Mouse (Mus musculus): ENCODE measurements around the gene Impdh2.

GRCm38 (mm10) chr9:108573774-108574690, 13.9 kb downstream of the Impdh2 start:
- TF ChIP-seq CTCF (IDR thresholded peaks at IDR 0.05; ENCODE audit: low read depth, low read length) (peak; percentile 30; the same call in 1 of the 2 replicates), POLR2A (IDR thresholded peaks at IDR 0.05; ENCODE audit: borderline replicate concordance, low read depth, low read length) (no peak)

Measured in bone marrow macrophage, adult 2 months (primary cell).